Mouse (Mus musculus): Measurements from ENCODE around the gene Zfp750.

DNA sequence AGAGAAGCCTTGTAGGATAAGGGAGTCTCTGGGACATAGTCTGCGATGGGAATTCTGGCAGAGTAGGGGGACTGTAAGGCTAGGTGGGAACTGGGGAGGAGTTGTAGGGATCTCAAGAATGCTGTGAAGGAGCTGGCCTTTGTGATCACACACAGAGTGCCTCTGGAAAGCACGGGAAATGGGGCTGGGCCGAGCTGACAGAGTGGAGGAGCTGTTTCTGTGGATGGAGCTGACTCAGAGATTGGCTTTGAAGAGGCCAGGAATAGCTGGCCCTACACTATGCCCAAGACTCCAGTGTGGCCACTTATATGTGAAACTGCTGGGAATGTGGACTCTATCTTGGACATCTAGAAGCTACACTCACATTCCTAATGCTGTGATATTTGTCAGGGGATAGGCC is 17.4 kb upstream of the Zfp750 start:
- TF ChIP-seq POLR2A (IDR thresholded peaks at IDR 0.05; ENCODE audit: insufficient read depth, low read length): no peak
- TF ChIP-seq CTCF (IDR thresholded peaks at IDR 0.05; ENCODE audit: low read depth, low read length): no peak
